Mouse (Mus musculus) small intestine, adult 2 months (tissue): ENCODE measurements at regions not wholly inside any gene's neighbourhood (a gene's known extent, or its start where the extent isn't known, plus 50 kb on each side); places are given as distances from the start of the nearest gene placed in this dataset.

ENCODE experiments used
- CTCF ChIP-seq: fragments of 200-500 bp; IDR thresholded peaks from 2 replicates; pipeline ENCODE4 v1.5.1; 2012; ENCODE audit warnings: low read depth, mild to moderate bottlenecking, control low read depth, inconsistent platforms, low read length, moderate library complexity, mixed read lengths; ENCODE audit not compliant: insufficient replicate concordance, insufficient read length; ENCODE audit errors: extremely low read depth
- POLR2A ChIP-seq: fragments of 200-500 bp; IDR thresholded peaks from 2 replicates; pipeline ENCODE4 v1.6.1; 2012; ENCODE audit warnings: low read depth, mild to moderate bottlenecking, control low read depth, inconsistent platforms, low read length, moderate library complexity

DNA sequence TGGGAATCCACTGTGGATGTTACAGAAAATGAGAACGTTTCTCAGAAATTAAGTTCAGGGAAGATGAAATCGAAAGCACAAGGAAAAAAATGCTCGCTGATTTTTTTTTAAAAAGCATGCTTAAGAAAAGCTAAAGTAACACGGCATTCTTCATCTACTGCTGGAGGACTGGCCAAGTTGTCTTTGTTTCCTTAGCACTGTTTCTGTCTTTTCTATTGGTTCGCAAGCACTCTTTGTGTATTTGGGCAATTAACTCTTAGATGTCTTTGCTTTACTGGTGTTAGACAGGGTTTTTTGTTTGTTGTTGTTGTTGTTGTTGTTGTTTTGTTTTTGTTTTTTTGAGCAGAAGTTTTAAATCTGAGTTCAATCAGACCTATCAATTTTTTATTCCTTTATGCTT, 301.4 kb upstream of the Noct start:
- no peak for TF ChIP-seq CTCF
- TF ChIP-seq POLR2A, result no peak
